Mouse (Mus musculus): Measurements from ENCODE around the gene Hcfc2.

Hcfc2 gene

DNA sequence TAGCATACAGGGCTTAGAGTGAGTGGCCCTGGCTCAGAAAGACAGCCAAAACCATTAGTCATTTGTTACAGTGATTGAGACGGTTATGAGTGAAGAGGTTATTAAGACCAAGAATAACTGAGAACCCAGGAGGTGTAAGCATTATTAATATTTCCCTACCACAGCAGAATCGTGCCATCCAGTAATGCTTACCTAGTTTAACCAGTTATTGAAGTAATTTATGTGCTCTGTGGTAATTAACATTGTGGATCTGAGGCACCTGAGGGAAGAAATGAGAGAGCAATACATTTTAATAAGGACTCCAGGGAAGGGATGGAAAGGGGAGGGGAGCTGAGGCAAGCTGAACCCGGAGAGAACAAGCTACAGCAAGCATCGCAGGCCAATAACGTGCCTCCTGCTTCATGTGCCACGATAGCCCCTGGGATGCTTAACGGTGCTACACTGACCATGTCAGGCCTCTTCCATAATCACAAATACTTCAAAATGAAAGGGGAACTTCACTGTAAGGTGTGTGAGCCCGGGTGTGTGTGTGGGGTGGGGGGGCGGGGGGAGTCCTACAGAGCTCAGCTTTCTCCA, 75.7 kb downstream of the Hcfc2 start:
- DNase-seq (ENCODE audit: low spot score): no peak

- DNase-seq (ENCODE audit: low spot score): no peak
Observed at GRCm38 (mm10) chr10:82774841-82775240, 78.9 kb downstream of the Hcfc2 start.

DNA sequence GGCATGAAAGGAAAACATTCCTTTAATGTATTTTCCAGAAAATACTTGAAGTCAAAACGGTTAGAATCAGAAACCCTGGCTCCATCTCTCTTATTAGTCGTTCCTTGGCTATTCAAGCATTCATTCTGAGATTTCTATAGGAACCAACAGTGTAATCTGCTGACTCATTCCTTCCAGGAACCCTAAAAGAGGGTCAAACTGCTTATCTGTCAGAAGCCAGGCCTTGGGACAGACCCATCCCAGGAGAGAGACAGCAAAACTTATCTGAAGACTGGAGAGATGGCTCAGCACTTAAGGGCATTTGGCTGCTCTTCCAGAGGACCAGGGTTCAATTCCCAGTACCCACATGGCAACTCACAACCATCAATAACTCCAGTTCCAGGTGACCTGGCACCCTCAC, 81.1 kb downstream of the Hcfc2 start:
- DNase-seq (ENCODE audit: low spot score): no peak

GRCm38 (mm10) chr10:82777886-82778285, 81.9 kb downstream of the Hcfc2 start:
- DNase-seq (ENCODE audit: low spot score): no peak

DNA sequence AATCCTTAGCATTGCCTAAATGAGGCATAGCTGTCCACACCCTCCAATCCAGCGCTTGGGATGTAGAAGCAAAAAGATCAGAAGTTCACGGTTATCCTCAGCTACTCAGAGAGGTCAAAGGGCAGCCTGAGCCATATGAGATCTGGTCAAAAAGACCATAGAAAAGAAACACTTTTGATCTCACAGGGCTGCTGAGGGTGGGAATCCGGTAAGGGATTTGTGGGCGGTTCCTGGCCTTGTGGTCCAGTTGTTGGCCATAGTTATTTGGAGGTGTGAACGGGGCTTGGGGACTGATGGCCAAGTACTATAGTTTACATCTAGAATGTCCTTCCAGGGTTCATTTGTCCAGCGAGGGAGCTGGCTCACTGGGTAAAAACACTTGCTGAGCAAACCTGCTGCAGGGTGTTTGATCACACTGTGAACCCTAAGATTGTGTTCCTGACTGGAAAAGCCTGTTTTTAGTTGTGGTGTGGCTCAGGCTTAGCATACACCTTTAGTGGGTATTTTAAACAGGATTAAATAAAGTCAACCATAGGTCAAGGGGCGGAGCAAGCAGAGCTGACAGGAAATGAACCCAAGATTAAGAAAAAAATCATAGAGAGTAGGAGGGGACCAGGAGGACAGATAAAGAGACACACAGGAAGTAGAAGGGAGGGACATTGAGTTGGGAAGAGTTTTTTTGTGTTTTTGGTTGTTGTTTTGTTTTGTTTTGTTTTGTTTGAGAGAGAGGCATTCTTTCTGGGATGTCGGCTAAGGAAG, 83.0 kb downstream of the Hcfc2 start:
- no peak for DNase-seq (ENCODE audit: low spot score)

DNA sequence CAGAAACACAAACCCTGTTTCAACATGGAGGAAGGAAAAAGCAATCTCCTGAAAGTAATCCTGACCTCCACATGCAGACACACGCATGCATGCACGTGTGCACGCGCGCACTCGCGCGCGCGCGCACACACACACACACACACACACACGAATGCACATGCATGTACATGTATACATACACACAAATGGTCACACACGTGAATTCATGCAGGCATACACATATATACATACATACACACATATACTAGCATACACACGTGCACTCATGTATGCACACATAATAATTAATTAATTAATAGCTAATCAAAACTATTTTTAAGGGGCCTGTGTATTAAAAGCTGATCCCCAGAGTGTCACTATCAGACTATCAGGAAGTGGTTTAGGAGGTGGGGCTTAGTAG, 83.9 kb downstream of the Hcfc2 start:
- DNase-seq (ENCODE audit: low spot score): no peak

DNA sequence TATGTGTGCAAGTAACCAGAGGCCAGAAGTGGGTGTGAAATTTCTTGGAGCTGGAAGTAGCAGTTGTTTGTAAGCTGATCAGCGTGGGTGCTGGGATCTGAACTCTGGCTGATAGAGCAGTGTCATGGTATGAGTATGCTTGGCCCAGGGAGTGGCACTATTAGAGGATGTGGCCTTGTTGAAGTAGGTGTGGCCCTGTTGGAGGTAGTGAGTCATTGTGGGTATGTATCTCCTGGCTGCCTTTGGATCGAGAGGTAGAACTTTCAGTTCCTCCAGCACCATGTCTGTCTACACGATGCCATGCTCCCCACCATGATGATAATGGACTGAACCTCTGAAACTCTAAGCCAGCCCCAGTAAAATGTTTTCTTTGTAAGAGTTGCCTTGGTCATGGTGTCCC, 84.4 kb downstream of the Hcfc2 start:
- DNase-seq (ENCODE audit: low spot score): no peak

GRCm38 (mm10) chr10:82780816-82781215, 84.9 kb downstream of the Hcfc2 start:
- no peak for DNase-seq (ENCODE audit: low spot score)

DNA sequence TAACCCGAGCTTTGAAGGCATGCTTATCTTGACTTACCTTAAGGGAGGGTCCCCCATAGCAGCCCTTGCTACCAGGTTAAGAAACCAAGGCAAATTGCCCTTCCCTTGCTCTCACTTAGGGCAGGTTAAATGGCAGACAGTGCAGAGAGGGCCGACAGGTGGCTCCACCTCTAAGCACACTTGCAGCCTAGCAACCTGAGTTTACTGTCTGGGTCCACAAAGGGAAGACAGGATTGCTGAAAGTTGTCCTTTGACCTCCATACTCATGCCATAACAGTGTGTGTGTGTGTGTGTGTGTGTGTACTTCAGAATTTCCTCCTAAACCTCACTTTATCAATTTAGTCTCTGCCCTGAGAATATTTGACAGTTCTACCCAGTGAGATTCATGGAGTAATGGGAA, 86.5 kb downstream of the Hcfc2 start:
- DNase-seq (ENCODE audit: low spot score): no peak

DNA sequence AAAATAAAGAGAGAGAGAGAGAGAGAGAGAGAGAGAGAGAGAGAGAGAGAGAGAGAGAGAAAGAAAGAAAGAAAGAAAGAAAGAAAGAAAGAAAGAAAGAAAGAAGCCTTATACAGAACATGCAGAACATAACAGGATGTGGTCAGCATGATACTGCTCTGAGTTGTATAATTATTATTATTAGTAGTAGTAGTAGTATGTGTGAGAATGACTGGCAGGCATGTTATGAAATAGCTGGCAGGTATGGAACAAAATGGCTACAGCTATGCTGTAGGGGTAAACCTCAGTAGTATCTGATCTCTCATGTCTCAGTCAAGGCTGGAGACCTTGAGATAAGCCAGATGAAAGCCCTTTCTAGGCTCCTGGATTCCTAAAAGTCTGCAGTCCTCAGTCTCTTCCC, 93.2 kb downstream of the Hcfc2 start:
- DNase-seq (ENCODE audit: low spot score): no peak

DNA sequence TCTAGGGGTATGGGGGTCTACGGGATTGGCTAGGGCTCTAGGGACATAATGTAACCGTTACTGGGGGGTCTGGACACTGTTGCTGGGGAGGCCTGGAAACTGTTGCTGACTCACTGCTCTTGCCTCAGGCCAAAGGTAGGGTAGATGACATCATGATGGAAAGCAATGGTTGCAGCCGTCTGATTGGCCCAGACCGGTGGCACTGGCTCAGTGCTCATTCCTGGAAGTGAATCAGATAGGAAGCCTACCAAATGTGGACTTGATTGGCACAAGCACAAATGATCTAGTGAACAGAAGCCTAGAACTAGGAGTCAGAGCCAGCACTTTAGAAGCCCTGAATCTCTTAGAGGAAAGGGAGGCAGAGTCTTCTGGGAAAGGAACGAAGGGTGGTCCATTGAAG, 94.5 kb downstream of the Hcfc2 start:
- DNase-seq (ENCODE audit: low spot score): no peak

- no peak for DNase-seq (ENCODE audit: low spot score)
Observed at GRCm38 (mm10) chr10:82791713-82792112, 95.8 kb downstream of the Hcfc2 start.
